In the genomic region with DNA sequence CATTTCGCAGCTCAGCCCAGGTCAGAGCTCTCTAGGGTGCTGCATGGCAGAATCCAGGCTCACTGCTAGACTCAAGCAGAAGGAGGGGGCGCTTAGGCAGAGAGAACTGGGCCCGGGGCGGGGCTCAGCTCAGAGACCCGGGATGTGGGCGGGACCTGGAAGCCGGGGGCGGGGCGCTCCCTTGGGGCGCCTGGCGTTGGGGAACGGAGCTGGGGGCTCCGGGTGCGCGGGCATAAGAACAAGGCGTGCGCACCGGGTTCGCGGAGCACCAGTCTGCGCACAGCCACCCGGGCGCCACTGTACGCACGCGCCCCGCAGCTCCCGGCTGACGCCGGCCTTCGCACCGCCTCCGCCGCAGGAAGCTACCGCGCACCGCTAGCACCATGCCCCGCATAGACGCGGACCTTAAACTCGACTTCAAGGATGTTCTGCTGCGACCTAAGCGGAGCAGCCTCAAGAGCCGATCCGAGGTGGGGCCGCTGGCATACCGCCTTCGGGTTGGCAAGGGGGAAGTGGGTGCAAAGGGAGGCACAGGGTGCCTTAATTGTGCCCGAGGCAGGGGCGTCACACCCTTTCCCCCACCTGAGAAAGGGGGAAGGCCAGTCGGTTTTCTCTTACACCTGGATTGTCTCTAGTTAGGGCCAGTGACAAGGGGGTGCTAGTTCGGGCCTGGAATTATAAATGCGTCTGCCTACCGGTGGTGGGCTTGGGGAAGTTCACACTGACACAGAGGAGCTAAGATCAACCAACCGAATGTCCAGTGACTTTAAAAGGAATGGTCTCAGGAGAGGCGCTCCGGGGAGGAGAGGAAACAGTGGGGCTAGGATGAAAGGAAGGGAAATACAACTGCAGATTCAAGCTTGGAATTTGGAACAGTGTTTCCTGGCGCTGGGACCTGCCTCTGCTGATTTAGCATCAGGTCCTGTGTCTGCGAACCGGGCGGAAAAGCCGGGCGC, we compare ENCODE assay signal across 8 mouse cellular contexts. TPM values are rescaled to one million over a fixed set of nuclear protein-coding genes. Genes with fewer than 3 reads are reported as not detected.
DNase-seq lines count a peak whose midpoint lies in the region; ATAC-seq and TF ChIP-seq lines count a peak whose summit lies in the region.

A gene (plus strand): TSS at position 171 of the 956 bp plus-strand sequence.

- peak within 1 kb of the TSS; percentile 51 for H3K4me3 ChIP-seq in lung, postnatal 0 days (ENCODE audit: low read depth, low read length)

- no peak within 1 kb of the TSS for H3K9ac ChIP-seq in lung, postnatal 0 days (replicated peaks; ENCODE audit: low read depth)

- H3K4me2 ChIP-seq in lung, postnatal 0 days (replicated peaks; ENCODE audit: low read depth, low read length) = peak within 1 kb of the TSS; percentile 91

- DNase-seq in MN1 (ENCODE audit: low spot score) = peak; percentile 78
- peak; percentile 73 for DNase-seq in cerebellum, adult 11 months
- DNase-seq in forelimb bud, embryonic 11.5 days (ENCODE audit: low read depth, low spot score) = peak; percentile 67
- DNase-seq in heart, postnatal 4 days = peak; percentile 87
- peak; percentile 77 to 87 for DNase-seq in layer of hippocampus, postnatal 10 days (ENCODE audit: low spot score in 2 of 2)
- peak; percentile 82 for DNase-seq in lung, postnatal 0 days (ENCODE audit: low spot score)
- DNase-seq in ovary, postnatal 36 days (ENCODE audit: low spot score) = peak; percentile 84
- peak; percentile 95 for DNase-seq in thymus, postnatal 4 days

- no peaks in the 10 kb centered on the region for H3K36me3 ChIP-seq in lung, postnatal 0 days (ENCODE audit: insufficient read depth, low read length)

- no peaks in the 10 kb centered on the region for H3K9me3 ChIP-seq in lung, postnatal 0 days (ENCODE audit: low read length)

- ATAC-seq in lung, postnatal 0 days = peak; percentile 87

- no peaks in the 10 kb centered on the region for H3K27me3 ChIP-seq in lung, postnatal 0 days (replicated peaks; ENCODE audit: insufficient read depth, low read length)

- no peak for TF ChIP-seq EP300 in lung, postnatal 0 days (IDR thresholded peaks at IDR 0.05)

- TF ChIP-seq CTCF in lung, postnatal 0 days (IDR thresholded peaks at IDR 0.05) = peak; percentile 28

- WGBS in lung, postnatal 0 days = 3% methylated on average over 62 of the region's 63 CpGs

- H3K4me1 ChIP-seq in lung, postnatal 0 days (ENCODE audit: insufficient read depth, low read depth, low read length) = peaks cover 5% of the 10 kb centered on the region; the same call in 1 of the 2 replicates

- no peak within 1 kb of the TSS for H3K27ac ChIP-seq in lung, postnatal 0 days (ENCODE audit: low read length)

RNA-seq across cellular contexts. Expression of the gene that starts here (rescaled TPM):
- 100 to 1,000 TPM; 161 to 187 TPM for total RNA-seq in heart, postnatal 4 days (2021)
- total RNA-seq in layer of hippocampus, postnatal 10 days (2021) = 10 to 100 TPM; 56.0 to 58.2 TPM
- 23.8 and 26.0 TPM in 2 replicates for polyA plus RNA-seq in lung, postnatal 0 days (2015; fragmentation: Nextera tagmentation; extraction: Ambion mirVana)
